Mouse (Mus musculus) left cerebral cortex, adult 2 months (tissue): Measurements from ENCODE around the gene Cpm. TPM values are rescaled to one million over a fixed set of nuclear protein-coding genes. Genes with fewer than 3 reads are reported as not detected.
"Not testable (repeated sequence)": the region's sequence is repeated elsewhere in the genome, so short reads cannot be mapped to it uniquely, and the experiment has no call there.

Experiments
- DNase-seq, 2 experiments: peaks; one replicate each; pipeline ENCODE4 v3.0.0; 2021 to 2022; ENCODE audit warnings: low spot score in 2 of 2, mixed read lengths in 1 of 2; ENCODE audit errors: extremely low spot score in 1 of 2
- H3K27ac ChIP-seq: fragments of 200-600 bp; 2 replicates; pipeline ENCODE4 v1.8.1; 2022
- H3K4me3 ChIP-seq: fragments of 200-600 bp; 2 replicates; pipeline ENCODE4 v1.8.1; 2022
- CTCF ChIP-seq: fragments of 200-600 bp; IDR thresholded peaks from 2 replicates; pipeline ENCODE4 v1.8.1; 2022; ENCODE audit warnings: antibody characterized with exemption, mild to moderate bottlenecking, moderate library complexity
- intact Hi-C: fragments of 180-260 bp; cut with DNase I; formaldehyde crosslinking; loops from one replicate; pipeline ENCODE4 v1.15.1; 2025
- total RNA-seq, 2 experiments: library from RNA; stranded (reverse); gene quantifications; 2 replicates each; pipeline ENCODE4 v1.2.3; 2021

Cpm gene
- total RNA-seq, 2 experiments from 2014 or later, result 5.2 to 5.3 TPM

- intact Hi-C loops, result no loop called here
- DNase-seq, result no peak
- H3K4me3 ChIP-seq, result no peak overlapping the region
- H3K27ac ChIP-seq, result no peak overlapping the region
- no peak for TF ChIP-seq CTCF
Observed at GRCm38 (mm10) chr10:117727518-117728110, 98.3 kb downstream of the Cpm start.

- TF ChIP-seq CTCF, result no peak
- Histone ChIP-seq H3K4me3 (no peak overlapping the region), H3K27ac (no peak overlapping the region)
- intact Hi-C loops, result no loop called here
- no peak for DNase-seq
Observed at GRCm38 (mm10) chr10:117728574-117728973, 99.3 kb downstream of the Cpm start.

- Histone ChIP-seq H3K4me3 (no peak overlapping the region), H3K27ac (no peak overlapping the region)
- intact Hi-C loops, result no loop called here
- DNase-seq, result no peak
- no peak for TF ChIP-seq CTCF
Observed at GRCm38 (mm10) chr10:117729139-117729814, 100.0 kb downstream of the Cpm start.

GRCm38 (mm10) chr10:117730140-117730539 lies 100.8 kb downstream of the Cpm start:
- no peak for TF ChIP-seq CTCF
- no peak for DNase-seq
- Histone ChIP-seq H3K4me3 (no peak overlapping the region), H3K27ac (no peak overlapping the region)
- intact Hi-C loops, result no loop called here

GRCm38 (mm10) chr10:117730637-117731203 lies 101.4 kb downstream of the Cpm start:
- no peak for DNase-seq
- intact Hi-C loops, result no loop called here
- Histone ChIP-seq H3K4me3 (no peak overlapping the region), H3K27ac (no peak overlapping the region)
- no peak for TF ChIP-seq CTCF

- intact Hi-C loops, result no loop called here
- peak in 1 of 2 experiments; percentile 35 for DNase-seq
- H3K4me3 ChIP-seq, result no peak overlapping the region
- peak; percentile 60 for TF ChIP-seq CTCF
- no peak overlapping the region for H3K27ac ChIP-seq
Observed at GRCm38 (mm10) chr10:117731244-117732101, 102.2 kb downstream of the Cpm start.

- no peak for TF ChIP-seq CTCF
- Histone ChIP-seq H3K4me3 (no peak overlapping the region), H3K27ac (no peak overlapping the region)
- intact Hi-C loops, result no loop called here
- DNase-seq, result no peak
Observed at GRCm38 (mm10) chr10:117732184-117732583, 102.9 kb downstream of the Cpm start.

- intact Hi-C loops, result no loop called here
- no peak for TF ChIP-seq CTCF
- H3K27ac ChIP-seq, result no peak overlapping the region
- no peak for DNase-seq
- H3K4me3 ChIP-seq, result no peak overlapping the region
Observed at GRCm38 (mm10) chr10:117732962-117733592, 103.8 kb downstream of the Cpm start.

- H3K27ac ChIP-seq, intact Hi-C loops, H3K4me3 ChIP-seq, DNase-seq: not testable (repeated sequence)
Observed at GRCm38 (mm10) chr10:117733626-117734025, 104.3 kb downstream of the Cpm start.

GRCm38 (mm10) chr10:117734104-117734852 lies 105.0 kb downstream of the Cpm start:
- H3K27ac ChIP-seq, DNase-seq, intact Hi-C loops, H3K4me3 ChIP-seq: not testable (repeated sequence)

- H3K4me3 ChIP-seq, intact Hi-C loops, DNase-seq, H3K27ac ChIP-seq: not testable (repeated sequence)
Observed at GRCm38 (mm10) chr10:117735396-117735795, 106.1 kb downstream of the Cpm start.
